Mouse (Mus musculus) midbrain, embryonic 14.5 days (tissue): ENCODE measurements at regions not wholly inside any gene's neighbourhood (a gene's known extent, or its start where the extent isn't known, plus 50 kb on each side); places are given as distances from the start of the nearest gene placed in this dataset.

ENCODE experiments used
- ATAC-seq: fragments of 200-750 bp; cut with Nextera tagmentation; 2 replicates; pipeline ENCODE4 v1.8.0; 2017; ENCODE audit warnings: moderate number of reproducible peaks, moderate library complexity; ENCODE audit not compliant: low FRiP score, low TSS enrichment
- DNase-seq: peaks from one replicate; pipeline ENCODE4 v3.0.0-alpha.2; 2015
- H3K27ac ChIP-seq: fragments of 300-500 bp; sonication (generic); replicated peaks from 2 replicates; pipeline ENCODE4 v1.5.1; 2014; ENCODE audit warnings: mild to moderate bottlenecking, low read depth, low read length, moderate library complexity
- H3K27me3 ChIP-seq: fragments of 300-500 bp; sonication (generic); 2 replicates; pipeline ENCODE4 v1.6.1; 2014; ENCODE audit warnings: low read length, control low read depth, mixed read lengths; ENCODE audit not compliant: control insufficient read depth, insufficient read depth
- H3K36me3 ChIP-seq: fragments of 300-500 bp; sonication (generic); 2 replicates; pipeline ENCODE4 v1.6.1; 2014; ENCODE audit warnings: low read length, control low read depth; ENCODE audit not compliant: control insufficient read depth, insufficient read depth
- H3K4me1 ChIP-seq: fragments of 300-500 bp; sonication (generic); 2 replicates; pipeline ENCODE4 v1.6.1; 2014; ENCODE audit warnings: mild to moderate bottlenecking, antibody characterized with exemption, low read length, control low read depth; ENCODE audit not compliant: control insufficient read depth, insufficient read depth
- H3K4me2 ChIP-seq: fragments of 300-500 bp; sonication (generic); 2 replicates; pipeline ENCODE4 v1.6.1; 2014; ENCODE audit warnings: mild to moderate bottlenecking, low read length, moderate library complexity
- H3K4me3 ChIP-seq: fragments of 300-500 bp; sonication (generic); replicated peaks from 2 replicates; pipeline ENCODE4 v1.5.1; 2014; ENCODE audit warnings: low read depth, low read length
- H3K9ac ChIP-seq: fragments of 300-500 bp; sonication (generic); replicated peaks from 2 replicates; pipeline ENCODE4 v1.6.1; 2014; ENCODE audit warnings: mild to moderate bottlenecking, low read length, moderate library complexity
- H3K9me3 ChIP-seq: fragments of 300-500 bp; sonication (generic); 2 replicates; pipeline ENCODE4 v1.6.1; 2016; ENCODE audit warnings: low read length, control low read depth, mixed read lengths; ENCODE audit not compliant: control insufficient read depth
- WGBS: fragments of 180-500 bp; shearing (Covaris S2); extraction: QIAGEN DNeasy Blood & Tissue Kit; methylation state at CpG from one replicate; pipeline ENCODE4 v1.1.7; 2014; 5-methylcytosine and 5-hydroxymethylcytosine counted together

- H3K9ac ChIP-seq, result no peak overlapping the region
- no peak overlapping the region for H3K27ac ChIP-seq
- H3K9me3 ChIP-seq, result no peaks in the 10 kb centered on the region
- WGBS, result 76% methylated on average over 6 of the region's 6 CpGs
- H3K4me2 ChIP-seq, result no peak overlapping the region
- H3K27me3 ChIP-seq, result no peaks in the 10 kb centered on the region
- ATAC-seq (no peak), DNase-seq (no peak)
- H3K4me1 ChIP-seq, result no peaks in the 10 kb centered on the region
- no peak overlapping the region for H3K4me3 ChIP-seq
- H3K36me3 ChIP-seq, result no peaks in the 10 kb centered on the region
These were observed 1379.7 kb downstream of the Gsdmc2 start for GRCm38 (mm10) chr15:62465026-62465839.

- Histone ChIP-seq H3K27ac (no peak overlapping the region), H3K4me1 (no peaks in the 10 kb centered on the region)
- ATAC-seq, result no peak; the same call in 1 of the 2 replicates
These were observed 1382.3 kb downstream of the Gsdmc2 start for GRCm38 (mm10) chr15:62462698-62463097.

GRCm38 (mm10) chr15:62461398-62462051 lies 1383.5 kb downstream of the Gsdmc2 start:
- 84% methylated on average over 7 of the region's 7 CpGs for WGBS
- H3K9ac ChIP-seq, result no peak overlapping the region
- H3K4me3 ChIP-seq, result no peak overlapping the region
- H3K4me1 ChIP-seq, result no peaks in the 10 kb centered on the region
- no peaks in the 10 kb centered on the region for H3K36me3 ChIP-seq
- H3K9me3 ChIP-seq, result no peaks in the 10 kb centered on the region
- H3K4me2 ChIP-seq, result no peak overlapping the region
- H3K27ac ChIP-seq, result no peak overlapping the region
- ATAC-seq, result no peak
- no peak for DNase-seq
- H3K27me3 ChIP-seq, result no peaks in the 10 kb centered on the region

More at GRCm38 (mm10) chr15:62462698-62463097, 1382.3 kb downstream of the Gsdmc2 start:
- no peaks in the 10 kb centered on the region for H3K9me3 ChIP-seq
- 19% methylated on average over 3 of the region's 3 CpGs for WGBS
- H3K36me3 ChIP-seq, result no peaks in the 10 kb centered on the region
- H3K27me3 ChIP-seq, result no peaks in the 10 kb centered on the region
- H3K4me3 ChIP-seq, result no peak overlapping the region
- DNase-seq, result peak; percentile 46
- H3K9ac ChIP-seq, result no peak overlapping the region
- no peak overlapping the region for H3K4me2 ChIP-seq

- H3K4me2 ChIP-seq, result no peak overlapping the region
- H3K36me3 ChIP-seq, result no peaks in the 10 kb centered on the region
- no peak for ATAC-seq
- DNase-seq, result no peak
- H3K4me3 ChIP-seq, result no peak overlapping the region
- no peak overlapping the region for H3K27ac ChIP-seq
- no peaks in the 10 kb centered on the region for H3K4me1 ChIP-seq
- 95% methylated on average over 2 of the region's 2 CpGs for WGBS
- no peak overlapping the region for H3K9ac ChIP-seq
- no peaks in the 10 kb centered on the region for H3K9me3 ChIP-seq
- no peaks in the 10 kb centered on the region for H3K27me3 ChIP-seq
These were observed 1384.3 kb downstream of the Gsdmc2 start for GRCm38 (mm10) chr15:62460724-62461123.

- no peak overlapping the region for H3K27ac ChIP-seq
- H3K4me1 ChIP-seq, result no peaks in the 10 kb centered on the region
- no peak overlapping the region for H3K4me2 ChIP-seq
- H3K9ac ChIP-seq, result no peak overlapping the region
- H3K36me3 ChIP-seq, result no peaks in the 10 kb centered on the region
- no peak for DNase-seq
- no peaks in the 10 kb centered on the region for H3K27me3 ChIP-seq
- H3K4me3 ChIP-seq, result no peak overlapping the region
- 77% methylated on average over 6 of the region's 6 CpGs for WGBS
- H3K9me3 ChIP-seq, result no peaks in the 10 kb centered on the region
- ATAC-seq, result no peak
These were observed 1384.9 kb downstream of the Gsdmc2 start for GRCm38 (mm10) chr15:62460026-62460607.

GRCm38 (mm10) chr15:62457990-62458389 lies 1387.0 kb downstream of the Gsdmc2 start:
- Histone ChIP-seq H3K27me3 (no peaks in the 10 kb centered on the region), H3K36me3 (no peaks in the 10 kb centered on the region), H3K4me2 (no peak overlapping the region), H3K27ac (no peak overlapping the region), H3K4me1 (no peaks in the 10 kb centered on the region), H3K9me3 (no peaks in the 10 kb centered on the region), H3K4me3 (no peak overlapping the region), H3K9ac (no peak overlapping the region)
- WGBS, result 57% methylated on average over 2 of the region's 2 CpGs
- DNase-seq, result no peak
- no peak for ATAC-seq

GRCm38 (mm10) chr15:62457051-62457664 lies 1387.8 kb downstream of the Gsdmc2 start:
- Histone ChIP-seq H3K4me1 (no peaks in the 10 kb centered on the region), H3K9me3 (no peaks in the 10 kb centered on the region), H3K27ac (no peak overlapping the region), H3K9ac (no peak overlapping the region), H3K27me3 (no peaks in the 10 kb centered on the region), H3K36me3 (no peaks in the 10 kb centered on the region), H3K4me3 (no peak overlapping the region), H3K4me2 (no peak overlapping the region)
- DNase-seq (no peak), ATAC-seq (no peak)
- WGBS, result 83% methylated on average over 4 of the region's 4 CpGs

GRCm38 (mm10) chr15:62456020-62456419 lies 1389.0 kb downstream of the Gsdmc2 start:
- no peaks in the 10 kb centered on the region for H3K9me3 ChIP-seq
- ATAC-seq, result no peak
- no peak overlapping the region for H3K4me2 ChIP-seq
- H3K9ac ChIP-seq, result no peak overlapping the region
- H3K36me3 ChIP-seq, result no peaks in the 10 kb centered on the region
- no peaks in the 10 kb centered on the region for H3K27me3 ChIP-seq
- H3K27ac ChIP-seq, result no peak overlapping the region
- WGBS, result 65% methylated on average over 1 of the region's 1 CpGs
- no peak for DNase-seq
- H3K4me1 ChIP-seq, result no peaks in the 10 kb centered on the region
- H3K4me3 ChIP-seq, result no peak overlapping the region
